Mouse (Mus musculus) hindbrain, embryonic 13.5 days (tissue): Measurements from ENCODE around the gene 2300002M23Rik. TPM values are rescaled to one million over a fixed set of nuclear protein-coding genes. Genes with fewer than 3 reads are reported as not detected.
A peak's percentile ranks its signal among the peaks of the same experiment; 100 is the strongest.

Experiments
- ATAC-seq: fragments of 200-750 bp; cut with Nextera tagmentation; 2 replicates; pipeline ENCODE4 v1.8.0; 2017; ENCODE audit warnings: moderate TSS enrichment; ENCODE audit not compliant: low FRiP score
- H3K27ac ChIP-seq: fragments of 300-500 bp; sonication (generic); 2 replicates; pipeline ENCODE4 v1.5.1; 2015; ENCODE audit warnings: inconsistent platforms, mild to moderate bottlenecking, moderate library complexity
- H3K27me3 ChIP-seq: fragments of 300-500 bp; sonication (generic); 2 replicates; pipeline ENCODE4 v1.6.1; 2015; ENCODE audit warnings: mild to moderate bottlenecking, inconsistent platforms
- H3K36me3 ChIP-seq: fragments of 300-500 bp; sonication (generic); 2 replicates; pipeline ENCODE4 v1.6.1; 2015; ENCODE audit warnings: mild to moderate bottlenecking, inconsistent platforms
- H3K4me1 ChIP-seq: fragments of 300-500 bp; sonication (generic); replicated peaks from 2 replicates; pipeline ENCODE4 v1.6.1; 2015; ENCODE audit warnings: inconsistent platforms
- H3K4me2 ChIP-seq: fragments of 300-500 bp; sonication (generic); 2 replicates; pipeline ENCODE4 v1.6.1; 2015; ENCODE audit warnings: inconsistent platforms, mild to moderate bottlenecking, moderate library complexity
- H3K4me3 ChIP-seq: fragments of 300-500 bp; sonication (generic); 2 replicates; pipeline ENCODE4 v1.5.1; 2015; ENCODE audit warnings: mild to moderate bottlenecking, inconsistent platforms
- H3K9ac ChIP-seq: fragments of 300-500 bp; sonication (generic); 2 replicates; pipeline ENCODE4 v1.6.1; 2015; ENCODE audit warnings: mild to moderate bottlenecking, inconsistent platforms
- H3K9me3 ChIP-seq: fragments of 300-500 bp; sonication (generic); 2 replicates; pipeline ENCODE4 v1.6.1; 2016; ENCODE audit warnings: inconsistent platforms
- WGBS: fragments of 180-500 bp; shearing (Covaris S2); methylation state at CpG from one replicate; pipeline ENCODE4 v1.1.7; 2015; 5-methylcytosine and 5-hydroxymethylcytosine counted together
- polyA plus RNA-seq: library from polyadenylated mRNA; unstranded; fragments of >200 nt; fragmentation: Nextera tagmentation; extraction: Ambion mirVana; gene quantifications from 2 replicates; pipeline ENCODE4 v1.2.1, GENCODE M21; 2015

Gene 2300002M23Rik
- polyA plus RNA-seq, 1 experiment from 2014 or later, result not detected

DNA sequence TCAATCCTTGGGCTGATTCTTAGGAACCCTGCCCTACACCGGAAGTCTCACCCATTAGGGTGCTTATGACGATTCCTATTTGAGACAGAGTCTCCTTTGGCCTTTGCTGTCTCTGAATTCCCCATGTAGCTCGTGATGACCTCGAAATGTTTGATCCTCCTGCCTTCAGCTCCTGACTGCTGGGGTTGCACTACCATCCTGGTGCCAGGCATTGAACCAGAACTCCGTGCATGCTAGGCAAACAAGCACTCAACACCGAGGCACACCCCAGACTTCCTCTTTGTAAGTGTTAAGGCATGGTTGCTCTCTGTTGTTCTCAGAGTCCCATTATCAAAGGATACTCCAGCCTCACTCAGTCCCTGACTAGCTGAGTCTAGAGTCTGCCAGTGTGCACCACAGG is 23.2 kb upstream of the 2300002M23Rik start:
- Histone ChIP-seq H3K36me3 (no peaks in the 10 kb centered on the region), H3K9me3 (no peaks in the 10 kb centered on the region), H3K9ac (no peak overlapping the region), H3K4me2 (peak overlapping the region; percentile 36; the same call in 1 of the 2 replicates), H3K4me1 (peaks cover 26% of the 10 kb centered on the region), H3K4me3 (no peak overlapping the region), H3K27ac (peak overlapping the region; percentile 35; the same call in 1 of the 2 replicates), H3K27me3 (no peaks in the 10 kb centered on the region)
- ATAC-seq, result no peak
- 69% methylated on average over 6 of the region's 6 CpGs for WGBS

- no peaks in the 10 kb centered on the region for H3K27me3 ChIP-seq
- H3K9ac ChIP-seq, result no peak overlapping the region
- no peaks in the 10 kb centered on the region for H3K36me3 ChIP-seq
- H3K27ac ChIP-seq, result no peak overlapping the region
- no peaks in the 10 kb centered on the region for H3K9me3 ChIP-seq
- no peak overlapping the region for H3K4me2 ChIP-seq
- 34% methylated on average over 6 of the region's 6 CpGs for WGBS
- no peak overlapping the region for H3K4me3 ChIP-seq
- ATAC-seq, result peak; percentile 36; the same call in 1 of the 2 replicates
- peaks cover 31% of the 10 kb centered on the region for H3K4me1 ChIP-seq
Observed at GRCm38 (mm10) chr17:35544680-35545079, 22.6 kb upstream of the 2300002M23Rik start.

GRCm38 (mm10) chr17:35547465-35547864 is 19.8 kb upstream of the 2300002M23Rik start:
- Histone ChIP-seq H3K9ac (no peak overlapping the region), H3K9me3 (no peaks in the 10 kb centered on the region), H3K36me3 (no peaks in the 10 kb centered on the region), H3K4me1 (peaks cover 34% of the 10 kb centered on the region), H3K4me2 (no peak overlapping the region), H3K27ac (no peak overlapping the region), H3K27me3 (no peaks in the 10 kb centered on the region), H3K4me3 (no peak overlapping the region)
- WGBS, result 26% methylated on average over 2 of the region's 2 CpGs
- ATAC-seq, result no peak

DNA sequence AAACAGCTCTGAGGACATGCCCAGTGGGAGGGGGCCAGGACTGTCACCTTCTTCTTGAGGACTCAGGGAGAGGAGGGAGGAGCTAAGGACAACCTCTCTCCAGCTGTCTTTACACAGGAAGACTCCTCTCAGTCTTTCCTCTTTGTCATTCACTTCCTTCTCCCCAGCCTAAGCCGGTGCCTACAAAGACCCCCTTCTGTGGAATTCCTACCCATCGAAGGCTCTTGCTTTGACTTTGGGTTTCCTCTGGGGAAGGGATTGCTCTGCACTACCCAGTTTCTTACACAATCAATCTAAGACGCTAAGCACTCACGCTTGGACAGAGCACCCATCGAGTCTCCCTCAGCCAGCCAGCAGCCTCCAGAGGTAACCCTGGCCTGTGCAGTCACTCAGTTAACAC is 18.6 kb upstream of the 2300002M23Rik start:
- WGBS, result 16% methylated on average over 5 of the region's 5 CpGs
- Histone ChIP-seq H3K27me3 (no peaks in the 10 kb centered on the region), H3K4me1 (peaks cover 25% of the 10 kb centered on the region), H3K4me2 (no peak overlapping the region), H3K9ac (no peak overlapping the region), H3K27ac (no peak overlapping the region), H3K4me3 (no peak overlapping the region), H3K36me3 (no peaks in the 10 kb centered on the region), H3K9me3 (no peaks in the 10 kb centered on the region)
- ATAC-seq, result no peak

GRCm38 (mm10) chr17:35549437-35550142 is 17.7 kb upstream of the 2300002M23Rik start:
- Histone ChIP-seq H3K4me3 (no peak overlapping the region), H3K36me3 (no peaks in the 10 kb centered on the region), H3K4me2 (no peak overlapping the region), H3K9me3 (no peaks in the 10 kb centered on the region), H3K27ac (peak overlapping the region; percentile 52; the same call in 1 of the 2 replicates), H3K27me3 (no peaks in the 10 kb centered on the region), H3K9ac (no peak overlapping the region), H3K4me1 (peaks cover 24% of the 10 kb centered on the region)
- 0 out of 2 replicates have a peak, but pooled peaks have one; percentile 2 for ATAC-seq
- WGBS, result 49% methylated on average over 15 of the region's 15 CpGs

DNA sequence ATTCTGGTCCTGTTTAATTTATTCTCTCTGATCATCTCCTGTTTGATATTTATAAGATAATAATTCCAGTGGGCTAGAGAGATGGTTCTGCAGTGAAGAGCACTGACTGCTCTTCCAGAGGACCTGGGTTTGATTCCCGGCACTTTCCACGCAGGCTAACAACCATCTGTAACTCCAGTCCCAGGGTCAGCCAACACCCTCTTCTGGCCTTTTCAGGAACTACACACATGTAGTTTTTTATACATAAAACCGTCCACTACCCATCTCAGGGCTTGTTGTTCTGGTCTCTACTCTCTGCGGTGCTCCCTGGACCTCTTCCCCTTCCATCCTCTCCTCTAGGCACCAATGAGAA is 17.1 kb upstream of the 2300002M23Rik start:
- H3K27me3 ChIP-seq, result no peaks in the 10 kb centered on the region
- H3K36me3 ChIP-seq, result no peaks in the 10 kb centered on the region
- no peaks in the 10 kb centered on the region for H3K9me3 ChIP-seq
- H3K4me1 ChIP-seq, result peaks cover 24% of the 10 kb centered on the region
- no peak for ATAC-seq
- no peak overlapping the region for H3K4me3 ChIP-seq
- no peak overlapping the region for H3K4me2 ChIP-seq
- H3K27ac ChIP-seq, result peak overlapping the region; percentile 52; the same call in 1 of the 2 replicates
- 91% methylated on average over 4 of the region's 4 CpGs for WGBS
- H3K9ac ChIP-seq, result no peak overlapping the region

- H3K4me3 ChIP-seq, result no peak overlapping the region
Observed at GRCm38 (mm10) chr17:35550871-35551270, 16.4 kb upstream of the 2300002M23Rik start.

GRCm38 (mm10) chr17:35551881-35552414 is 15.3 kb upstream of the 2300002M23Rik start, which contains the start of gene Cdsn:
Gene Cdsn, plus strand, starts transcription at chr17:35552128.
- Histone ChIP-seq H3K4me3 (no peak within 1 kb of the TSS), H3K27ac (no peak within 1 kb of the TSS), H3K9ac (peak within 1 kb of the TSS; percentile 5; the same call in 1 of the 2 replicates), H3K4me1 (peaks cover 14% of the 10 kb centered on the region), H3K27me3 (no peaks in the 10 kb centered on the region), H3K4me2 (no peak within 1 kb of the TSS), H3K36me3 (no peaks in the 10 kb centered on the region), H3K9me3 (no peaks in the 10 kb centered on the region)
- 76% methylated on average over 10 of the region's 10 CpGs for WGBS
- no peak for ATAC-seq

More at GRCm38 (mm10) chr17:35550871-35551270, 16.4 kb upstream of the 2300002M23Rik start:
- Histone ChIP-seq H3K9ac (peak overlapping the region; percentile 5; the same call in 1 of the 2 replicates), H3K4me2 (no peak overlapping the region), H3K36me3 (no peaks in the 10 kb centered on the region), H3K9me3 (no peaks in the 10 kb centered on the region), H3K4me1 (peaks cover 24% of the 10 kb centered on the region), H3K27ac (no peak overlapping the region), H3K27me3 (no peaks in the 10 kb centered on the region)
- WGBS, result 66% methylated on average over 8 of the region's 8 CpGs
- ATAC-seq, result no peak

- no peak overlapping the region for H3K9ac ChIP-seq
- no peak overlapping the region for H3K4me3 ChIP-seq
- H3K27ac ChIP-seq, result no peak overlapping the region
- H3K9me3 ChIP-seq, result no peaks in the 10 kb centered on the region
- 82% methylated on average over 5 of the region's 5 CpGs for WGBS
- H3K36me3 ChIP-seq, result no peaks in the 10 kb centered on the region
- H3K4me1 ChIP-seq, result peaks cover 7% of the 10 kb centered on the region; the same call in 1 of the 2 replicates
- no peak overlapping the region for H3K4me2 ChIP-seq
- H3K27me3 ChIP-seq, result no peaks in the 10 kb centered on the region
- ATAC-seq, result no peak
Observed at GRCm38 (mm10) chr17:35554321-35554720, 12.9 kb upstream of the 2300002M23Rik start.

- Histone ChIP-seq H3K36me3 (no peaks in the 10 kb centered on the region), H3K27ac (no peak overlapping the region), H3K9me3 (no peaks in the 10 kb centered on the region), H3K27me3 (no peaks in the 10 kb centered on the region), H3K9ac (no peak overlapping the region), H3K4me1 (0 out of 2 replicates have a peak, but pooled peaks cover 1% of the 10 kb centered on the region), H3K4me2 (no peak overlapping the region), H3K4me3 (no peak overlapping the region)
- 95% methylated on average over 18 of the region's 18 CpGs for WGBS
- no peak for ATAC-seq
Observed at GRCm38 (mm10) chr17:35554761-35555397, 12.4 kb upstream of the 2300002M23Rik start.

GRCm38 (mm10) chr17:35556186-35556765 is 11.0 kb upstream of the 2300002M23Rik start:
- 88% methylated on average over 13 of the region's 13 CpGs for WGBS
- no peak for ATAC-seq
- Histone ChIP-seq H3K4me3 (no peak overlapping the region), H3K4me1 (no peaks in the 10 kb centered on the region), H3K27ac (no peak overlapping the region), H3K9ac (no peak overlapping the region), H3K27me3 (no peaks in the 10 kb centered on the region), H3K36me3 (no peaks in the 10 kb centered on the region), H3K4me2 (no peak overlapping the region), H3K9me3 (no peaks in the 10 kb centered on the region)

GRCm38 (mm10) chr17:35556812-35557211 is 10.4 kb upstream of the 2300002M23Rik start:
- H3K27ac ChIP-seq, result no peak overlapping the region
- ATAC-seq, result no peak
- H3K27me3 ChIP-seq, result no peaks in the 10 kb centered on the region
- WGBS, result 27% methylated on average over 5 of the region's 5 CpGs
- H3K9me3 ChIP-seq, result no peaks in the 10 kb centered on the region
- no peaks in the 10 kb centered on the region for H3K36me3 ChIP-seq
- H3K4me2 ChIP-seq, result no peak overlapping the region
- H3K4me3 ChIP-seq, result no peak overlapping the region
- H3K4me1 ChIP-seq, result no peaks in the 10 kb centered on the region
- no peak overlapping the region for H3K9ac ChIP-seq
